Mouse (Mus musculus): Measurements from ENCODE around the gene Nobox.

DNA sequence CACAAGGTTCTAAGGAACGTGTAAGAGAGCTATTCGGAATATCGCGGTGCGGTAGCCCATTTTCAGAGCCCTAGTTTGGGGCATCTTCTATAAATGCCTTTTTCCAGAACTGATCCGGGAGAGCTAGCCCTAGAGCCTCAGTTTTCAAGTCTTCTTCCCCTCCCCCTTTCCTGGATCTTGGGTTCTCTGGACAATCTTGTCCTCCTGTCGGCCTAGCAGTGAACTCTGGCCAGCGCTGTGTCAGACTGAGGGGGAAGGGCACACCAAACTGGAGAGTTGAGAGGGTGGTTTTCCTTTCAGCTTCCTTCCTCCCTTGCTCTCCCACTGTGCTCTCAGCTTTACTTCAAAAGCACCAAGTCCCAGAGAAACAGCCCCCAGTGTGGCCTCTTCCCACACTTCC lies 43.0 kb downstream of the Nobox start:
- TF ChIP-seq POLR2A (IDR thresholded peaks at IDR 0.05; ENCODE audit: low read depth, low read length) (0 out of 2 replicates have a peak, but pooled peaks have one; percentile 29), CTCF (IDR thresholded peaks at IDR 0.05; ENCODE audit: borderline replicate concordance, insufficient read depth, low read length) (no peak)
